Mouse (Mus musculus) C2C12 (cell line): ENCODE data around the gene Bcat2. TPM values are rescaled to one million over a fixed set of nuclear protein-coding genes. Genes with fewer than 3 reads are reported as not detected.

ENCODE experiments used
- H3K27me3 ChIP-seq: one replicate; pipeline ENCODE4 v1.6.1; 2011; ENCODE audit not compliant: control insufficient read depth, insufficient read depth, insufficient read length
- H3K36me3 ChIP-seq: one replicate; pipeline ENCODE4 v1.6.1; 2011; ENCODE audit not compliant: control insufficient read depth, insufficient read depth
- H3K4me3 ChIP-seq: one replicate; pipeline ENCODE4 v1.5.1; 2011; ENCODE audit warnings: mild to moderate bottlenecking, control low read depth; ENCODE audit not compliant: poor library complexity, insufficient read depth, severe bottlenecking
- H3K79me2 ChIP-seq: one replicate; pipeline ENCODE4 v1.6.1; 2011; ENCODE audit not compliant: control insufficient read depth, insufficient read depth
- H3K79me3 ChIP-seq: one replicate; pipeline ENCODE4 v1.6.1; 2011; ENCODE audit warnings: low read depth, control low read depth
- H3ac ChIP-seq: one replicate; pipeline ENCODE3; 2011; ENCODE audit warnings: low read depth; ENCODE audit not compliant: control insufficient read depth, insufficient read length
- CEBPB ChIP-seq: IDR thresholded peaks from one replicate; pipeline ENCODE4 v1.6.1; 2011; ENCODE audit warnings: low read depth, mild to moderate bottlenecking, control low read depth, moderate library complexity
- CTCF ChIP-seq: IDR thresholded peaks from one replicate; pipeline ENCODE4 v1.5.1; 2011; ENCODE audit not compliant: control insufficient read depth, insufficient read depth, insufficient read length
- FOSL1 ChIP-seq: IDR thresholded peaks from one replicate; pipeline ENCODE4 v1.8.0; 2011; ENCODE audit warnings: mild to moderate bottlenecking, low read length; ENCODE audit not compliant: poor library complexity, insufficient read depth, severe bottlenecking
- MAX ChIP-seq: IDR thresholded peaks from one replicate; pipeline ENCODE4 v1.6.1; 2011; ENCODE audit warnings: mild to moderate bottlenecking, control low read depth
- MYOD1 ChIP-seq: IDR thresholded peaks from one replicate; pipeline ENCODE4 v1.6.1; 2011; ENCODE audit warnings: low read depth; ENCODE audit not compliant: control insufficient read depth, insufficient read length
- MYOG ChIP-seq: IDR thresholded peaks from one replicate; pipeline ENCODE4 v1.6.1; 2011; ENCODE audit not compliant: control insufficient read depth, insufficient read length; ENCODE audit errors: extremely low read depth
- USF1 ChIP-seq: IDR thresholded peaks from one replicate; pipeline ENCODE4 v1.6.1; 2011; ENCODE audit warnings: low read depth, mild to moderate bottlenecking, control low read depth, moderate library complexity
- polyA plus RNA-seq: library from polyadenylated mRNA; unstranded; fragments of >200 nt; fragmentation: generic; extraction: Trizol; gene quantifications from one replicate; pipeline ENCODE4 v1.2.1, GENCODE M21; 2012; ENCODE audit warnings: missing spikeins

Bcat2 gene
- polyA plus RNA-seq, 1 experiment = 26.5 TPM

DNA sequence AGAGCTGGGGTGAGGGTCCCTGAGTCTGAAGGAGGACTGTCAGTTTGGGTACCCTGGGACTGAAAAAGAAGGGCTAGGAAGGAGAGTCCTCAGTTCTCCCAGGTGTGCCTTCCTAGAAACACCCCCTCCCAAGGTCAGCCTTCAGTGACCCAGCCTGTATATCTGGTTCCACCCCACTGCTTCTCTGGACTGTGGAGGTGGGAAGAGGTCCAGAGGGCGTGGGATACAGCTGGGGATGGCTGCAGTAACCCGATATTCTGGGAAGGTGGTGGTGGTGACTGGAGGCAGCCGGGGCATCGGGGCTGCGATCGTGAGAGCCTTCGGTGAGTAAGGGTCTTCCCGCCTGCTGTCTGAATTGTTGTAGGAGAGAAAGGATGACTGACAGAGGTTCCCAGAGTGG lies 15.2 kb upstream of the Bcat2 start, which contains the start of gene Hsd17b14:
Gene Hsd17b14 (plus strand): TSS at position 150 of the 400 bp plus-strand sequence.
- TF ChIP-seq CEBPB = no peak
- no peak for TF ChIP-seq MAX
- no peak for TF ChIP-seq MYOD1
- TF ChIP-seq CTCF = no peak
- TF ChIP-seq FOSL1 = no peak
- no peak for TF ChIP-seq MYOG
- no peak for TF ChIP-seq USF1
- no peaks in the 10 kb centered on the region for H3K27me3 ChIP-seq
- H3K79me3 ChIP-seq = no peaks in the 10 kb centered on the region
- no peaks in the 10 kb centered on the region for H3K79me2 ChIP-seq
- no peak within 1 kb of the TSS for H3K4me3 ChIP-seq
- H3ac ChIP-seq = no peak within 1 kb of the TSS
- H3K36me3 ChIP-seq = no peaks in the 10 kb centered on the region

- Histone ChIP-seq H3K79me2 (no peaks in the 10 kb centered on the region), H3K4me3 (no peak overlapping the region), H3K27me3 (no peaks in the 10 kb centered on the region), H3ac (no peak overlapping the region), H3K79me3 (no peaks in the 10 kb centered on the region), H3K36me3 (no peaks in the 10 kb centered on the region)
- TF ChIP-seq CTCF = peak; percentile 68
- TF ChIP-seq MYOD1 = no peak
Measured at GRCm38 (mm10) chr7:45555787-45556186, 14.2 kb upstream of the Bcat2 start.

GRCm38 (mm10) chr7:45558907-45559306 lies 11.0 kb upstream of the Bcat2 start:
- H3K79me2 ChIP-seq = no peaks in the 10 kb centered on the region
- H3K4me3 ChIP-seq = no peak overlapping the region
- H3K79me3 ChIP-seq = no peaks in the 10 kb centered on the region
- H3K27me3 ChIP-seq = no peaks in the 10 kb centered on the region
- H3K36me3 ChIP-seq = no peaks in the 10 kb centered on the region
- H3ac ChIP-seq = no peak overlapping the region
- TF ChIP-seq USF1 = no peak
- TF ChIP-seq CTCF = no peak
- TF ChIP-seq MYOD1 = no peak
- TF ChIP-seq FOSL1 = no peak
- no peak for TF ChIP-seq CEBPB
- TF ChIP-seq MAX = no peak
- TF ChIP-seq MYOG = no peak

DNA sequence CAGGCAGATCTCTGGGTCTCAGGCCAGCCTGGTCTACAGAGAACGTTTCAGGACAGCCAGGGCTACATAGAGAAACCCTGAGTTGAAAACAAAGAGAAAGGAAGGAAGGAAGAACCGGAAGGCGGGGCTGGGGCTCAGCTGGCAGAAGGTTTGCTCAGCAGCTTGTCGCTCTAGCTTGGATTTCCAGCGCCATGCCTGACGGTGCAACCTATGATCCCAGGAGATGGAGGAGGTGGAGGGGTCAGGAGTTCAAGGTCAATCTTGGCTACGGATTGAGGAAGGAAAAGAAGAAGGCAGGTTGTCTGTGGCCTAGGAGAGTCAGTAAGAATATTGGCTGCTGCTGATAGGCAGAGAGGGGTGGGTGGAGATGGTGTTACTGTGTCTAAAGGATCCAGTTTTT lies 9.7 kb upstream of the Bcat2 start:
- Histone ChIP-seq H3K4me3 (no peak overlapping the region), H3K36me3 (no peaks in the 10 kb centered on the region), H3K27me3 (no peaks in the 10 kb centered on the region), H3K79me2 (no peaks in the 10 kb centered on the region), H3K79me3 (no peaks in the 10 kb centered on the region), H3ac (no peak overlapping the region)
- no peak for TF ChIP-seq MYOD1
- no peak for TF ChIP-seq MAX
- TF ChIP-seq CTCF = no peak
- no peak for TF ChIP-seq FOSL1
- no peak for TF ChIP-seq CEBPB
- no peak for TF ChIP-seq MYOG
- TF ChIP-seq USF1 = no peak

DNA sequence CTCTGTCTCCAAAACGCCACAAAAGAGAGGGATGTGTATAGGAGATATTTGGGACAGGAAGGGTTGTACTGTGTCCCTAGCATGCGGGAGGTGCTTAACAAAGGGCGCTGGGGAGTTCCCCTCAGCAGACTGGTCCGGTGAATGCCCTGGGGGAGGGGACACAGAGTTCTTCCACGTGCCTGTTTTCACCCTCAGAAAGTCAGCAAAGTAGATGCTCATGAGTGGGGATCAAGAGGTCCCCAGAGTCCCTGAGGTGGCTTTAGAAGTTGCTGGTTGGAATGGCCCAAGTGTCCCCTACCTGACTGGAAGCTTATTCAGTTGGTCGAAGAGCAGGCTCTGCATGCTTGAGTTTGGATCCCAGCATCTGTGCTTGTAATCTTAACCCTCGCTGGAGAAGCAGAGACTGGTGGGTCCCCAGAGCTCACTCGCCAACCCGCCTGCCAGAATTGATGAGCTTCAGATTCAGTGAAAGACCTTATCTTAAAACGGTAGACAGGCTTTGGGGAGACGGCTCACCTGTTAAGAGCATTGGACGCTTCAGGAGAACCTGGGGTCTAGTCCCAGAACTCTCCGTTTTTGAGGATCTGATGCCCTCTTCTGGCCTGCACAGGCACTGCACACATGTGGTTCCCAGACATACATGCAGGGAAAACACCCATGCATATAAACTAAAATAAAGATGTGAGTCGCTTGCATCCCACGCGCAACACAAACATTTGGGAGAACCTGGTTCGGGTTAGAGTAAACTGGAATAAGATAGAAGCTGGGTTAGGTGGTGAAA lies 8.9 kb upstream of the Bcat2 start:
- Histone ChIP-seq H3K4me3 (no peak overlapping the region), H3K79me2 (no peaks in the 10 kb centered on the region), H3K79me3 (no peaks in the 10 kb centered on the region), H3ac (peak overlapping the region; percentile 3), H3K27me3 (no peaks in the 10 kb centered on the region), H3K36me3 (no peaks in the 10 kb centered on the region)
- TF ChIP-seq FOSL1 (no peak), CTCF (peak; percentile 51)
